8 mouse cellular contexts compared by ENCODE assay signal in the genomic region with DNA sequence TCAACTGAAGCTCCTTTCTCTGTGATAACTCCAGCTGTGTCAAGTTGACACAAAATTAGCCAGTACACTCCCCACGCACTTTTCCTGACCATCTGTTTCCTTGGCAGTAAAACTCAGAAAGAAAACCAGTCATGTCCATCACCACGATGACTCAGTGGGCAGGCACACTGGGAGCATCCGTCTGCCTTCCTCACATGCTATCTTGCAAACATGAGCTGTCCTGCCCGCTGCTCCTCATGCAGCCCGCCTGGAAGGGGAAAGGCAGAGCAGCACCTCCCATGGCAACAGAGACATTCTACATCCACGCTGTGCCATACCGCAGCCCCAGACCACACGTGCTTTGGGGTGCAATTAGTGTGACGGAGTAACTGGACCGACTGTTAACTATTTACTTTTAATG. TPM values are rescaled to one million over a fixed set of nuclear protein-coding genes. Genes with fewer than 3 reads are reported as not detected.
DNase-seq lines count a peak whose midpoint lies in the region; ATAC-seq and TF ChIP-seq lines count a peak whose summit lies in the region.

No protein-coding gene starts in this region.

- H3K9me3 ChIP-seq in kidney, embryonic 15.5 days (replicated peaks) = no peaks in the 10 kb centered on the region
- H3K9me3 ChIP-seq in limb, embryonic 15.5 days = no peaks in the 10 kb centered on the region
- H3K9me3 ChIP-seq in stomach, postnatal 0 days (ENCODE audit: control insufficient read depth, low read length) = no peaks in the 10 kb centered on the region

- DNase-seq in kidney, adult 2 months = no peak
- peak; percentile 23 for DNase-seq in brain, embryonic 14.5 days (ENCODE audit: low read depth)
- DNase-seq in heart, adult 8-10 months (ENCODE audit: low spot score) = peak; percentile 70
- DNase-seq in thymus, adult 18-20 months = no peak
- DNase-seq in spleen, postnatal 10 days (ENCODE audit: low spot score in 2 of 2) = no peak
- no peak for DNase-seq in stomach, postnatal 0 days (ENCODE audit: low spot score)

- TF ChIP-seq POLR2A in kidney, adult 2 months (IDR thresholded peaks at IDR 0.05; ENCODE audit: low read depth, low read length) = no peak
- TF ChIP-seq POLR2A in brain, embryonic 14.5 days (IDR thresholded peaks at IDR 0.05; ENCODE audit: borderline replicate concordance, extremely low read depth, insufficient read depth, insufficient read length, poor library complexity, severe bottlenecking) = no peak

- ATAC-seq in kidney, embryonic 15.5 days (replicated peaks; ENCODE audit: low FRiP score) = peak; percentile 50; the same call in 1 of the 2 replicates
- ATAC-seq in limb, embryonic 15.5 days (ENCODE audit: insufficient number of reproducible peaks, low FRiP score, low TSS enrichment, low read depth) = 0 out of 2 replicates have a peak, but pooled peaks have one; percentile 53
- ATAC-seq in stomach, postnatal 0 days (ENCODE audit: low FRiP score, low TSS enrichment) = no peak

- H3K27me3 ChIP-seq in kidney, embryonic 15.5 days = no peaks in the 10 kb centered on the region
- H3K27me3 ChIP-seq in kidney, adult 2 months (replicated peaks; ENCODE audit: control insufficient read depth, insufficient read depth, low read length) = no peaks in the 10 kb centered on the region
- H3K27me3 ChIP-seq in limb, embryonic 15.5 days = no peaks in the 10 kb centered on the region
- no peaks in the 10 kb centered on the region for H3K27me3 ChIP-seq in stomach, postnatal 0 days (ENCODE audit: control insufficient read depth, insufficient read depth, low read length)

- H3K4me2 ChIP-seq in kidney, embryonic 15.5 days = no peak overlapping the region
- H3K4me2 ChIP-seq in limb, embryonic 15.5 days = no peak overlapping the region
- no peak overlapping the region for H3K4me2 ChIP-seq in stomach, postnatal 0 days (replicated peaks; ENCODE audit: low read depth)

- no peak overlapping the region for H3K4me3 ChIP-seq in kidney, embryonic 15.5 days (replicated peaks)
- H3K4me3 ChIP-seq in kidney, adult 2 months (ENCODE audit: insufficient read depth, low read depth, low read length) = no peak overlapping the region
- H3K4me3 ChIP-seq in limb, embryonic 15.5 days = no peak overlapping the region
- H3K4me3 ChIP-seq in stomach, postnatal 0 days (ENCODE audit: low read depth, low read length) = no peak overlapping the region

- H3K4me1 ChIP-seq in kidney, embryonic 15.5 days = 0 out of 2 replicates have a peak, but pooled peaks cover 4% of the 10 kb centered on the region
- no peaks in the 10 kb centered on the region for H3K4me1 ChIP-seq in kidney, adult 2 months (ENCODE audit: control insufficient read depth, insufficient read depth, low read length)
- H3K4me1 ChIP-seq in limb, embryonic 15.5 days = no peaks in the 10 kb centered on the region; the same call in 1 of the 2 replicates
- H3K4me1 ChIP-seq in stomach, postnatal 0 days (replicated peaks; ENCODE audit: control insufficient read depth, insufficient read depth) = no peaks in the 10 kb centered on the region

- no peak overlapping the region for H3K27ac ChIP-seq in kidney, embryonic 15.5 days
- no peak overlapping the region for H3K27ac ChIP-seq in kidney, adult 2 months (ENCODE audit: insufficient read depth, low read depth, low read length)
- H3K27ac ChIP-seq in limb, embryonic 15.5 days = no peak overlapping the region
- H3K27ac ChIP-seq in stomach, postnatal 0 days (replicated peaks) = no peak overlapping the region

- no peak for TF ChIP-seq EP300 in stomach, postnatal 0 days (optimal IDR thresholded peaks at IDR 0.05)

- WGBS in kidney, embryonic 15.5 days = 46% methylated on average over 10 of the region's 10 CpGs
- 21% methylated on average over 10 of the region's 10 CpGs for WGBS in kidney, adult 2 months
- 16% methylated on average over 10 of the region's 10 CpGs for WGBS in limb, embryonic 15.5 days
- 58% methylated on average over 10 of the region's 10 CpGs for WGBS in stomach, postnatal 0 days

- H3K9ac ChIP-seq in kidney, embryonic 15.5 days = no peak overlapping the region
- H3K9ac ChIP-seq in limb, embryonic 15.5 days = no peak overlapping the region
- H3K9ac ChIP-seq in stomach, postnatal 0 days (ENCODE audit: low read length) = no peak overlapping the region

- H3K36me3 ChIP-seq in kidney, embryonic 15.5 days = no peaks in the 10 kb centered on the region
- no peaks in the 10 kb centered on the region for H3K36me3 ChIP-seq in kidney, adult 2 months (ENCODE audit: control insufficient read depth, insufficient read depth, low read length)
- no peaks in the 10 kb centered on the region for H3K36me3 ChIP-seq in limb, embryonic 15.5 days
- no peaks in the 10 kb centered on the region for H3K36me3 ChIP-seq in stomach, postnatal 0 days (ENCODE audit: control insufficient read depth, insufficient read depth, low read length)

- TF ChIP-seq CTCF in kidney, adult 2 months (conservative IDR thresholded peaks at IDR 0.05; ENCODE audit: insufficient read depth, insufficient read length, low read depth, low read length) = no peak
- TF ChIP-seq CTCF in brain, embryonic 14.5 days (IDR thresholded peaks at IDR 0.05; ENCODE audit: borderline replicate concordance, extremely low read depth, insufficient read depth, insufficient read length) = no peak
- no peak for TF ChIP-seq CTCF in stomach, postnatal 0 days (IDR thresholded peaks at IDR 0.05; ENCODE audit: low read depth)

RNA-seq across cellular contexts. Expression of a gene that starts 6.3 kb away (rescaled TPM):
- polyA plus RNA-seq in kidney, embryonic 15.5 days (2015; fragmentation: Nextera tagmentation; extraction: Ambion mirVana) = 1.1 and 5.7 TPM in 2 replicates
- 1.5 TPM in 2 replicates for polyA plus RNA-seq in kidney, adult 2 months (2012; rRNA removed)
- polyA plus RNA-seq in brain, embryonic 14.5 days (2012; rRNA removed) = 0.81 and 0.85 TPM in 2 replicates
- total RNA-seq in heart, adult 8-10 months (2022) = 100 to 1,000 TPM; 451 to 631 (median 553) TPM
- 3.2 and 8.5 TPM in 2 replicates for polyA plus RNA-seq in limb, embryonic 15.5 days (2015; fragmentation: Nextera tagmentation; extraction: Ambion mirVana)
- polyA plus RNA-seq in stomach, postnatal 0 days (2015; fragmentation: Nextera tagmentation; extraction: Ambion mirVana) = 10.4 and 11.5 TPM in 2 replicates

RNA-seq across cellular contexts. Expression of a gene that starts 21.5 kb away (rescaled TPM):
- polyA plus RNA-seq in kidney, embryonic 15.5 days (2015; fragmentation: Nextera tagmentation; extraction: Ambion mirVana) = not detected in 2 replicates
- polyA plus RNA-seq in kidney, adult 2 months (2012; rRNA removed) = not detected in 2 replicates
- not detected in 2 replicates for polyA plus RNA-seq in brain, embryonic 14.5 days (2012; rRNA removed)
- total RNA-seq in heart, adult 8-10 months (2022) = not detected
- polyA plus RNA-seq in limb, embryonic 15.5 days (2015; fragmentation: Nextera tagmentation; extraction: Ambion mirVana) = 0.55 TPM in 1 of 2 replicates, not detected in the other
- not detected in 2 replicates for polyA plus RNA-seq in stomach, postnatal 0 days (2015; fragmentation: Nextera tagmentation; extraction: Ambion mirVana)

RNA-seq across cellular contexts. Expression of a gene that starts 21.5 kb away (rescaled TPM):
- 167 and 189 TPM in 2 replicates for polyA plus RNA-seq in kidney, embryonic 15.5 days (2015; fragmentation: Nextera tagmentation; extraction: Ambion mirVana)
- polyA plus RNA-seq in kidney, adult 2 months (2012; rRNA removed) = 126 and 170 TPM in 2 replicates
- 62.9 and 69.0 TPM in 2 replicates for polyA plus RNA-seq in brain, embryonic 14.5 days (2012; rRNA removed)
- total RNA-seq in heart, adult 8-10 months (2022) = 100 to 1,000 TPM; 269 to 387 (median 331) TPM
- polyA plus RNA-seq in limb, embryonic 15.5 days (2015; fragmentation: Nextera tagmentation; extraction: Ambion mirVana) = 104 and 121 TPM in 2 replicates
- polyA plus RNA-seq in stomach, postnatal 0 days (2015; fragmentation: Nextera tagmentation; extraction: Ambion mirVana) = 301 and 327 TPM in 2 replicates

RNA-seq across cellular contexts. Expression of a gene that starts 26.4 kb away (rescaled TPM):
- 0.14 and 0.27 TPM in 2 replicates for polyA plus RNA-seq in kidney, embryonic 15.5 days (2015; fragmentation: Nextera tagmentation; extraction: Ambion mirVana)
- 0.39 and 0.50 TPM in 2 replicates for polyA plus RNA-seq in kidney, adult 2 months (2012; rRNA removed)
- 0.49 and 1.4 TPM in 2 replicates for polyA plus RNA-seq in brain, embryonic 14.5 days (2012; rRNA removed)
- total RNA-seq in heart, adult 8-10 months (2022) = not detected
- polyA plus RNA-seq in limb, embryonic 15.5 days (2015; fragmentation: Nextera tagmentation; extraction: Ambion mirVana) = 0.11 TPM in 1 of 2 replicates, not detected in the other
- 0.27 and 0.44 TPM in 2 replicates for polyA plus RNA-seq in stomach, postnatal 0 days (2015; fragmentation: Nextera tagmentation; extraction: Ambion mirVana)

Comparison
In these comparisons a context has a peak if more than half of its experiments do, and no peak if none do; other contexts are left out.
1. DNase-seq: peak in brain, embryonic 14.5 days (single experiment) and heart, adult 8-10 months (single experiment); none in kidney, adult 2 months (single experiment), thymus, adult 18-20 months (0 of 2), spleen, postnatal 10 days (0 of 2) and stomach, postnatal 0 days (single experiment).